Mouse (Mus musculus) MEL (cell line): ENCODE data around the gene Aldh1a3.

Experiments used
- BHLHE40 ChIP-seq: IDR thresholded peaks from 2 replicates; pipeline ENCODE4 v1.6.1; 2012; ENCODE audit warnings: low read depth, mild to moderate bottlenecking, inconsistent platforms, low read length, improper control_type of control experiment, borderline replicate concordance
- CTCF ChIP-seq, 3 experiments: IDR thresholded peaks in 2 of 3; conservative IDR thresholded peaks in 1 of 3; 2 replicates each; pipeline ENCODE4 v1.5.1; 2011 to 2012; ENCODE audit warnings: low read length in 3 of 3, low read depth in 2 of 3, mild to moderate bottlenecking in 2 of 3, improper control_type of control experiment in 1 of 3, inconsistent platforms in 1 of 3, mixed read lengths in 1 of 3, moderate library complexity in 1 of 3; ENCODE audit not compliant: control insufficient read depth in 1 of 3, insufficient read depth in 1 of 3, poor library complexity in 1 of 3, severe bottlenecking in 1 of 3
- GATA1 ChIP-seq: IDR thresholded peaks from 2 replicates; pipeline ENCODE4 v1.6.1; 2011; ENCODE audit warnings: low read depth, low read length, improper control_type of control experiment
- JUND ChIP-seq: IDR thresholded peaks from 2 replicates; pipeline ENCODE4 v1.6.1; 2011; ENCODE audit warnings: low read depth, mild to moderate bottlenecking, improper control_type of control experiment, low read length
- POLR2A ChIP-seq, 2 experiments: IDR thresholded peaks; 2 replicates each; pipeline ENCODE4 v1.6.1; 2011 to 2012; ENCODE audit warnings: low read length in 2 of 2, mild to moderate bottlenecking in 2 of 2, control low read depth in 1 of 2, improper control_type of control experiment in 1 of 2, low read depth in 1 of 2, moderate library complexity in 1 of 2; ENCODE audit not compliant: control insufficient read depth in 1 of 2, insufficient read depth in 1 of 2, poor library complexity in 1 of 2
- POLR2AphosphoS2 ChIP-seq: IDR thresholded peaks from 2 replicates; pipeline ENCODE4 v1.6.1; 2011; ENCODE audit warnings: low read length, improper control_type of control experiment
- SMC3 ChIP-seq: IDR thresholded peaks from 2 replicates; pipeline ENCODE4 v1.6.1; 2011; ENCODE audit warnings: low read depth, low read length, improper control_type of control experiment
- TAL1 ChIP-seq: IDR thresholded peaks from 2 replicates; pipeline ENCODE4 v1.6.1; 2012; ENCODE audit warnings: mild to moderate bottlenecking, inconsistent platforms, low read length, moderate library complexity, mixed read lengths
- ZC3H11A ChIP-seq: IDR thresholded peaks from 2 replicates; pipeline ENCODE4 v1.6.1; 2012; ENCODE audit warnings: low read depth, mild to moderate bottlenecking, inconsistent platforms, low read length, improper control_type of control experiment

GRCm38 (mm10) chr7:66343307-66343706 is 84.0 kb downstream of the Aldh1a3 start:
- TF ChIP-seq CTCF (IDR thresholded peaks at IDR 0.05 in 2 of 3, conservative IDR thresholded peaks at IDR 0.05 in 1 of 3; ENCODE audit: control insufficient read depth in 1 of 3, insufficient read depth in 1 of 3, low read depth in 2 of 3, low read length in 3 of 3, poor library complexity in 1 of 3, severe bottlenecking in 1 of 3) (no peak), GATA1 (no peak), POLR2AphosphoS2 (no peak), TAL1 (no peak), POLR2A (IDR thresholded peaks at IDR 0.05; ENCODE audit: control insufficient read depth in 1 of 2, insufficient read depth in 1 of 2, low read depth in 1 of 2, low read length in 2 of 2, poor library complexity in 1 of 2) (no peak), BHLHE40 (no peak), JUND (no peak), SMC3 (no peak), ZC3H11A (no peak)
